Mouse (Mus musculus) retina, postnatal 1 day (tissue): ENCODE measurements around the gene Col13a1.

ENCODE experiments used
- DNase-seq: peaks from one replicate; pipeline ENCODE4 v3.0.0-alpha.2; 2012

Col13a1 gene

DNA sequence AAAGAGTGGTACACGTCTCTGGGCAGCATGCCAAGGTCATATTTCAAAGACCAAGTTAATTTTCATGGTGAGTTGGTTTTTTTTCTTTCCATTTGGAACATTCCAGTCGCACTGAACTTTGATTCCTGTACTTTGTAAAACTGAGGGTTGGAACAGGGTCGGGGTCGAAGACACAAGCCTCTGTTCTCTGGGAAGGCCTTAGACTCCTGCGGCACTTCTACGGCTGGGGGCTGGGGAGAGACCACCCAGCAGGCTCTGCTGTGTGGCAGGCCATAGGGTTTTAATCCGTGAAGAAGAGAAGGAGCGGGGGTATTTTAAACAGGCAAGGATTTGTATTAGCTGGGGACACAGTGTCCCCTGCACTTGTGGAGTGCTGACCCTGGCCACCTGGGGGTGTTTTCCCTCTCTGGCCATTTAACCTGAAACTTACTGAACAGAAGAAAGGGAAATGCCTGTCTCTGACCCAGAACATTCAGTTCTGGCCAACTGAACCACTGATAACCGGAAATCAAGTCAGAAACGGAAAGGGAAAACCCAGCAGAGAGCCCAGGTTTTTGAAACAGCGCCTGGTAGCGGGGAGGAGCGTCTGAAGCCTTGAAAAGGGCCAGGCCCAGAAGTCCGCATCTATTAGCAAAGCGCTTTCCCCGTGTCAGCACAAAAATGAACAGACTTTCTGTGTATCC is 152.0 kb downstream of the Col13a1 start:
- DNase-seq, result peak; percentile 11

DNA sequence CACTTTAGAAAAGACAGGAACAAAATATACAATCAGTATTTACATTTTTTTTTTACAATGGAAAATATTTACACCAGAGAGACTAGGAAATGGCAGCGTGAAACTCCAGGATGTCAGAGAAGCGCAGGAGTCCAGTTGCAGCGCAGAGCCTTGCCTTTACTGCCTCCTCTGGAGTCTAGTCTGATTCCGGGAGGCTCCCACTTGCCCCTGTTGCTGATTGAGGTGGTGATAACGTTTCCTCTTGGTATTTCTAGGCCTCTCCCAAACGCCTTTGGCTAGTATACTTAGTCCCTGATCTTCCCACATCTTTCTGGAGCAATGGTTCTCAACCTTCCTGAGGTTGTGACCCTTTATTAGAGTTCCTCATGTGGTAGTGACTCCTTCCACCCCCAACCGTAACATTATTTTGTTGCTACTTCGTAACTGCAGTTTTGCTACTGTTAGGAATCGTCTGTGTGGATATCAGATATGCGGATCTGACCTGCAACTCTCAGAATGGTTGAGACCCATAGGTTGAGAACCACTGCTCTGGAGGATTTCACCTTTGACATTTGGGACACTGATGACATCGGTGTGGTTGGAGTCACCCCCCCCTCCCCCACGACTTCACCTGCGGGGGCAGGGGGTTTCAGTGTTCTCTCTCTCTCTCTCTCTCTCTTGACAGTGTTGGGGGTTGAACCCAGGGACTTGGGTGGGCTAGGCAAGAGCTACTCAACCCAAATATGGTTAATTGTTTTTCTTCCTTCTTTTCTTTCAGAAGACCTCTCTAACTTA is 152.7 kb downstream of the Col13a1 start:
- no peak for DNase-seq

DNA sequence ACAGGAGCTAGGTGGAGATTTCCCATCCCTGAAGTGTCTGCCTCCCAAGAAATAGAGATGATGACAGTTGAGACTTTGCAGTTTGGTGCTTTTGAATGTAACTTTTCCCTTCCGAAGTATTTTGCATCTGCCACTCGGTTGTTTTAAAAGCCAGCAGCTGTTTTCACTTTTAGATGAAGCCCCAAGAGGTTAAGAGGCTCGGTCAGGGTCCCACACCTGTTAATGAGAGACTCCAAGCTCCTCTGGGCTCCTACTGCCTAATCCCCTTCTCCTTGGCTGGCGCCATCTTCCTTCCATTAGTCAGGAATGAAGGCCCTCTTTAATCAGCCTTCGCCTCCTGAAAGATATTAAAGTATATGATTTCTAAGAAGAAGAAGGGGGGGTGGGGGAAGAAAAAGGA is 153.4 kb downstream of the Col13a1 start:
- no peak for DNase-seq

DNA sequence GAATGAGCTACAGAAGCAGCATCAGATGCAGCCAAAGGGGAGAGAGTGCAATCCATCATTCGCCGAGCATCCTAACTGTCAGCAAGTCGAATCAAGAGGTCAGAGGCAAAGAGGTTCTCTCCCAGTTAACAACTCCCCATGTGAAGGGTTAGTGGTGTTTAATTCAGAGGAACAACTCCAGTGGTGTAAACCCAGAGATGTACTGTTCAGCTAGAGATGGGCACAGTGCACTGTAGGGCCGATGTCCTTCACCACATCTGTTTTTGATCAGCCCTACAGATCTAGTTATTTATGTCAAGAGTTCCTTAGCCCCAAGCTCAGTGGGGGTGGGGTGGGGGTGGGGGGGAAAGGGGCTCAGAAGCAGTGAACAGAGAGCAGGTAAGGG is 155.2 kb downstream of the Col13a1 start:
- DNase-seq, result no peak

DNA sequence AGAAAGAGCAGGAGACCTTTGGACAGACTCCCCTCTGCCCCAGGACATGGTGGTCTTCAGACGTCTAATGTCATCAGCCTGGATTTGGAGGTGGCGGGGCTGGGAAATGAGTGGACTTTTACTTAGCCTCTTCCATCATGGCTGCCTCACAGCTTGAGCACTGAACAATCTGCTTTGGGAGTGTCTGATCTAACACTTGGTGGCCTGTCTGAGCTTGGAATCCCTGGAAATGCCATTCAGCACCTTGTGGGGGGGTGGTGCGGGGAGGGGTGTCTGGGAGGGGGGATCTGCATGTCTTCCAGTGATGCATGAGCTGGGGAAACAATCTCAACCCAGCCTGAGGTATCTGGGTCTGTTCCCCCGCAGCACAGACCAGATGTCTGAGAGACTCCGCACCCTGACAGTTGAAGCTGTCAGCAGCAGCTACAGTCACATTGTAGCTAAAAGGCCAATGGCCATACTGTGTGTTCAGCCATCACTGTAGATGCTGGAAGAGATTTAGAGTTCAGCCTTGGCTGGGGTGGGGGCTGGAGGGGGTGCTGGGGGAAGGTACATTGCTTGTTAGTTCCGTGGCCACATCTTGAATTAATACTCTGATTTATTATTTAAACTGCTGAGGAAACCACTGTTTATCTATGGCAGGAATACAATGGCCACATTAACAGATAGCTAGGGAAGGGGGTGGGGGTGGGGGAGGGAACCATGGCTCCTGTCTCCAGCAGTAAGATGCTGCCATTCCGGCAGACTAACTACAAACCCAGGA is 155.8 kb downstream of the Col13a1 start:
- peak; percentile 44 for DNase-seq

DNA sequence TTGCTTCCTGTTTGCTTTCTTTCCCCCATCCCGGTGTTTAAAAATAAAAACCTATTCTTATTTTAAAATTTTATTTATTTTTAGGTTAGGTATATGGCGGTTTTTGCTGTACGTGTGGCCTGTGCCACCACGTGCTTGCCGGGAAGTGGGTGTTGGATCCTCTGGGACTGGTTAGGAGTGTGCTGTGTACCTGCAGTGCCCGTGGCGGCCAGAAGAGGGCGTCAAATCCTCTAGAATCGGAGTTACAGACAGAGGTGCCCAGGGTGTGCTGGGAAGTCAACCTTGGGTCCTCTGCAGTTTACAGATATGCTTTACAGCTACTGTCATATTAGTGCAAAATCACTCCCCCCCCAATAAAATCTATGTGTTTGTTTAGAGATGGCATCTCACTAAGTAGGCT is 158.9 kb downstream of the Col13a1 start:
- no peak for DNase-seq

DNA sequence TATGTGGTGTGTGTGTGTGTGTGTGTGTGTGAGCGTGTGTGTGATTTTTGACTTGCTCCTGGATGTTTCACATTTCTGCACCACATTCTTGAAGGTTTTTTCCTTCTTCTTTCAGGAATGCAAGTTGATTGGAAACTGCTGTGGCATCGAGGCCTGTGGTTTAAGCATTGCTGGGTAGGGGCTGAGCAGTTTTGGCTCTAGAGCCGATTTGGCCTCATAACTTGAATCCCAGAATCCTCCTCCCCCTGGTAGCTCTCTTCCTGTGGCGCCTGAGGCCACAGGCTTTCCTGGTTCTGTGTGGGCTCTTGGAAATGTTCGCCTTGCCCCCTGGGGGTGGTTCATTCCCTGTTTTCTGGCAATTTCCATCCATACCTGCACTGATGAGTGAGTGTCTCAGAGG is 166.9 kb downstream of the Col13a1 start:
- DNase-seq, result no peak

DNA sequence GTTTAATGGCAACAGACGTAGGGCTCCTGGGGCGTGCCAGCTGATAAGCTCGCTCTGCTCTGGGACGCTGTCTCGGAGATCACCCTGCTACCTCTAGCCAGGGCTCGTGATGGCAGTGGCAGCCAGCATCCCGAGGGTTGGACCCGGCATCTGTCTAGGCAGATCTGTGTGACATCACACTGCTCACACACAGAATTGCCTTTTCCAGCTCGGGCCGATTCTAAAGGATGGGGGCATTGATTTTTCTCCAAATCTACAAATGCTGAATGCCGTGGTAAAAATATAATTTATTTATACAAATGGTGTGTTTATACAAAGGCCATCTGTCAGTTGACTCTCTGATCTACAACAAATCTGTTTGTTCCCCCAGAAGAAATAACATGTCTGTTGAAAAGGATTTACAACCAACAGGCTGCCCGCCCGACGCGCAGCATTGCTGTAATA is 180.8 kb downstream of the Col13a1 start:
- no peak for DNase-seq

DNA sequence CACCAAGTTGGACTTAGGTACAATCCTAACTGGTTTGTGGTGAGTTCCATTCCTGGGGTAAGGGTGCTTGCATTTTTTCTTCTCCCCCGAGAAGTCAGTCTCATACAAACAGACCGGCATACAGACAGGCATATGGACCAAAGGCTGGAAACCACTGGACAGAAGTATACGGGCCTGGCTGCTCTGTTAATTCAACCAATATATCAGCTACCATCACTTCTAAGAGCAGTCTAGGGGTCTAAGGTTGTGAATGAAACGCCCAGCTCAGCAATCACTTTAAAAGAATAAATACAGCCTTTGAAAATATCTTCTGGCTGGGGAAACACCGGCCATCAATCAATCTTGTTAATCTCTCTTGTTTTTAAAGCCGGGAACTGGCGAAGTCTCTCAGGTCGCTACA is 183.4 kb downstream of the Col13a1 start:
- DNase-seq, result no peak

DNA sequence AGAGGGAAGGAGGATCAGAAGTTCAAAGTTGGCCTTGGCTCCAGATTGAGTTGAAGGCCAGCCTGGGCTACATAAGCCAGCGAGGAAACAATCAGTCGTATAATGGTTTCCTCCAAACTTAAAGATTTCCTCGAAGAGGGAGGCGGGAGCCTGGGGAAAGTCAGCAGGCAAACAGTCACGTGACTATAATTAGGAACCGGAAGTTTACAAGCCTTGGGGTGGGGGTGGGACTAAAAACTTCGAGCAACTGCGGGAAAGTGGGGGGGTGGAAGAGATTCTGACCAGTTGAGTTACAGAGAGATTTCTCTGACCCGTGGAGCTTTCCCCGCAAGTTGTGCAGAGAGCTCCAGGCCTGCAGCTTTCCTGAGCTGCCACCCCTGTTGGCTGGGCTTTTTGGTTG is 183.9 kb downstream of the Col13a1 start:
- no peak for DNase-seq

DNA sequence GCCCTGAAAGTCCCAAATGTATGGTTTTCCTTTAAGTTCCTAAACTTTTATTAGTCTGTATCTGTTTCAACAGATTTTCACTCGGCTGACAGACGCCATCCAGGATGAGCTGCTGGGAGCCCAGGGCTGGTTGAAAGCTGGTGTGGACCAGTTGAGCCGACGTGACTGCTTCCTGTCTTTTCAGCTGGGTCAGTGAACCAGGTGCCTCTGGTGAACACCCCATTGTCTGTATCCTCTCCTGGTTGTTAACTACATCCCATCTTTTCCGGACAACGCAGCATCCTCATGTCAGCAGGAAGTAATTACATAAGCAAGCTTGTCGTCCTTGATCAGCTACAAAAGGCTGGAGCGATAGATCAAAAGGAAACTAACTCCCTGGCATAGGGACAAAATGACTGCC is 185.9 kb downstream of the Col13a1 start:
- peak; percentile 40 for DNase-seq

DNA sequence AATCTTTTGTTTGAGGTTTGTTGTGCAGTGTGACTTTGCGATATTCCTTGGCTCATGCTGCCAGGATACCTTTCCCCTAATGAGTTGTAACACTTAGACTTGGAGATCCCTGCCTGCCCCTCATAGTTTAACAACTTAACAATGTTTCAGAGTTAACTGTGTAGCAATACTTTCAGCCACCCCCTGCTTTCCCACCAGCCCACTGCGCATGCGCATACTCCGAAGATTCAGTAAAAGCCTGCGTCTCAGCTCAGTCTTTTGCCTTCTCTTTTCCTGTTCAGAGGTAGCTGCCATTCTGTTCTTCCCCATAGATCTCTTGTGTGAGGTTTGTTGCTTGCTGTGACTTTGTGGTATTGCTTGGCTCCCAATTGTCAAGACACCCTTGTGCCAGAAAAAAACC is 190.4 kb downstream of the Col13a1 start:
- DNase-seq, result no peak
